Mouse (Mus musculus): ENCODE results near the gene Tnfsf12.

GRCm38 (mm10) chr11:69692863-69693262 is 2.8 kb downstream of the Tnfsf12 start:
- no peak for TF ChIP-seq POLR2A (IDR thresholded peaks at IDR 0.05; ENCODE audit: borderline replicate concordance, control insufficient read depth, low read depth, low read length)
- TF ChIP-seq CTCF (IDR thresholded peaks at IDR 0.05; ENCODE audit: control insufficient read depth, insufficient read depth, low read length), result no peak

Data from bone marrow, adult 2 months (tissue).